Mouse (Mus musculus): ENCODE results near the gene Usp16.
A peak's percentile ranks its signal among the peaks of the same experiment; 100 is the strongest.

The Usp16 gene

GRCm38 (mm10) chr16:87454419-87455179, at the start of gene Usp16:
Gene Usp16 (plus strand): TSS chr16:87454703.
- ATAC-seq (ENCODE audit: insufficient number of reproducible peaks, low FRiP score, low TSS enrichment) = peak; percentile 98

DNA sequence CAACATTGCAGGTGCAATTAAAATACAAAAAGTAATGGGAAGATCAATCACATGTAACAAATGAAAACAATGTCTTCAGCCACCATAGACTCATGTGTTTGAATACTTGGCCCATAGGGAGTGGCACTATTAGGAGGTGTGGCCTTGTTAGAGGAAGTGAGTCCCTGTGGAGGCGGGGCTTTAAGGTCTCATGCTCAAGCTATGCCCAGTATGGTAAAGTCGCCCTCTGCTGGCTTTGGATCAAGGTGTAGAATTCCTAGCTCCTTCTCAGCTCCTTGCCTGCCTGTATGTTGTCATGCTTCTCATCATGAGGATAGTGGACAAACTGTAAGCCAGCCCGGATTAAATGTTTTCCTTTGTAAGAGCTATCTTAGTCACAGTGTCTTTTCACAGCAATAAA, 49.5 kb upstream of the Usp16 start:
- ATAC-seq (ENCODE audit: insufficient number of reproducible peaks, low FRiP score, low TSS enrichment) = no peak

- no peak for ATAC-seq (ENCODE audit: insufficient number of reproducible peaks, low FRiP score, low TSS enrichment)
Observed at GRCm38 (mm10) chr16:87420662-87421061, 33.8 kb upstream of the Usp16 start.

DNA sequence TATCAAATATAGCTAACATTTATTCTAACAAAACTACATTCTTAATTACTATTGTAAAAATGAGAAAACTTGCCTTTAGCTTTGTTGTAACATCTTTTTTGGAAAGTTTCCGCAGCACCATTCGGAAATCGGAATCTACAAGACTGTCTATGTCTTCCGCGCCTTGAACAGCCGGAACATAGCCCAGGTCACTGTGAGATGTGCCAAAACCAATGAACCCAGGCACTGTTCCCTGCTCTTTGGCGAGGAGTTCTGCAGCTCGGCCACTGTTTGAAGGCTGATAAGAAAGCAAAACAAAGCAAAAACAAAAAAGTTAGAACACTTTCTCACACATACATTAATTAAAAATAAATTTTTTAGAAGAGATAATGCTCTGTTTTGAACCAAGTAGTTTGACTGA, 27.0 kb upstream of the Usp16 start:
- no peak for ATAC-seq (ENCODE audit: insufficient number of reproducible peaks, low FRiP score, low TSS enrichment)

DNA sequence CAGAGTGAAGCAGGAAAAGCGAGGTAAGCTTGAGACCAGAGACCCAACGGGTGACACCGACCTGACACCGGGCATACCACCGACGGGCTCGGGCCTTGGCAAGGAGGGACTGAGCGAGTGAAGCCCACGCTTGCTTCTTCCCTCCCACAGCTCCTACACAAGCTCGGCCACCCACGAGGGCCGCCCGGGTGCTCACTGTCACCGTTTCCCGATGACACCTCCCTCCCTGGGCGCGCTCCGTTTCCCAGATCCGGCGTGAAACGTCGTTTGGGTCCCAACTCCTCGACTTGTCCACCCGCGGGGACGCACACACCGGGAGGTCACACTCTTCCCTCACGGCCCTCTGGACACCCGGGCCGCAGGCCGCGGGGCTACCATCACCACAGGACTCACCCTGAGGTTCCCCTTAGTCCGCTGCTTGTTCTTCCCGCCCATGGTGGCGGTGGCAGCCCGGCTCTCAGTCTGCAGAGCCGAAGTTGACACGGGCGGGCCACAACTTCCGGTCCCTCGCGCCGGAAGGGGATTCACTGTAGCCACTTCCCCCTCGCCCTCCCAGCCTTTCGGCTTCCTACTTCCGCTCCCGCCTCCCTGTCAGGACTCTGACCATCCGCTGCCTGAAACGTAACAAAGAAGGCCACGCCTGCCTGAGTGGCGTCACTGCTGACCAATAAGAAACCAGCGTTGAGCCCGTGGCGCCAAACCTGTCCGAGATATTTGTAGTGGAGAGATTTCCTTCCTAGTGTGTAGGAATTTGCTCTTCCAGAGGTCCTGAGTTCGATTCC, 22.3 kb upstream of the Usp16 start, which contains the start of gene Ltn1:
TSS of gene Ltn1 (minus strand) at position 580 of the 782 bp plus-strand sequence.
- ATAC-seq (ENCODE audit: insufficient number of reproducible peaks, low FRiP score, low TSS enrichment) = peak; percentile 100

DNA sequence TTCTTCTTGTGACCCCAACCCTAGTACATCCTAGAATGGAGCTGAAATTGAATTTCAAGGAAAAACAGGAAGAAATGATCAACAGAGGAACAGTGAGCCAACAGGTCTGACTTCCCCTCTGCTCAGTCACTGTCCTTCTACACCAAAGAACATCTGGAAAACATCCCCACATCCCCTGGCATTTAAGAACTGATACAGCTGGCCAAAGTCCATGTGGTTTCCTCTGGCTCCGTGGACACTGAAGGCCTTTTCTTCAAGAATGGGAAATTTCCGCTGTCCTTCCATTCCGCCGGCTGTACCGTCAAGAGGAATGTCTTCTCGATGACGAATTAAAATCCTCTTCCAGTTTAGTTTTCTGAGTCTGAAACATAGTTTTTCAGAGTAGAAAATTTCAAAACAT, 20.2 kb upstream of the Usp16 start:
- no peak for ATAC-seq (ENCODE audit: insufficient number of reproducible peaks, low FRiP score, low TSS enrichment)

- ATAC-seq (ENCODE audit: insufficient number of reproducible peaks, low FRiP score, low TSS enrichment) = no peak
Observed at GRCm38 (mm10) chr16:87434946-87435345, 19.6 kb upstream of the Usp16 start.

GRCm38 (mm10) chr16:87435411-87436205, 18.9 kb upstream of the Usp16 start:
- ATAC-seq (ENCODE audit: insufficient number of reproducible peaks, low FRiP score, low TSS enrichment) = no peak

DNA sequence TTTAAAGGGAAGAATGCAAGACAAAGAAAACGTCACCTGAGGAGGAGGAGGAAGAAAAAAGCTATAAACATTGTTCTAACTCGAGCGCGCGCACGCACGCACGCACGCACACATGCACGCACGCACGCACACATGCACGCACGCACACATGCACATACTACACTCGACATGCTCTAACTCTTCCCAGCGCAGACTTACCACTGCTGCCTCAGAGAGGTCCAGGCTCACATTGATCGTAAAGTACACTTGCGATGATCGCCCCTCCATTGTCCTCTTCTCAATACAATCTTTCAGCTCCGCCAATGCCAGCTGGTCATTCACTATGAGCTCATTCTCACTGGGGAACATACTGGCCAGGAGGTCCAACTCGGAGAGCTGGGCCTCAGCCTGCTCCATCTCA, 17.4 kb upstream of the Usp16 start:
- no peak for ATAC-seq (ENCODE audit: insufficient number of reproducible peaks, low FRiP score, low TSS enrichment)

GRCm38 (mm10) chr16:87438697-87439096, 15.8 kb upstream of the Usp16 start:
- ATAC-seq (ENCODE audit: insufficient number of reproducible peaks, low FRiP score, low TSS enrichment) = no peak

DNA sequence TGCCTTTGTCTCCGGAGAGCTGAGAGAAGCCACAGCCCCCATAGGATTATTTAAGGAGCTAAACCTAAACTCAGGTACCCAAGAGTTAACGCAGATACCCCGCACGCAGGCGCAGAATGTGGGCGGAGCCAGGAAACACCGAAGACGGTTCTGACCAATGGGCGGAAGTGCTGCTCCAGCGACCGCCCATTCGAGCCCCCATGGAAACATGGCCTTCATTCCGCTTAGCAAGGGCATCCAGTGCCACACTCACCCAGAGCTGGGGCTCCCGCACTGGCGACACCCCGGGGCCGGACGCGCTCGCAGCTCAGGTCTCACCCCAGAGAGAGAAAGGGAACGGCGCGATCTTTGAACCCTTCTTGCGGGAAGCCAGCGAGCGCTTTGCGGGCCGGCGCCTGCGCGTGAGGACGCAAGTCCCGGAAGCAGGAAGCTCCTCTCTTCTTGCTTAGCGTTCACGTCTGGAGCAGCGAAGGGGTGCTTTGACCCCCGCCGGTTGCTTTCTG, 14.3 kb upstream of the Usp16 start, which contains the start of gene Rwdd2b:
TSS of gene Rwdd2b (minus strand) at position 390 of the 503 bp plus-strand sequence.
- ATAC-seq (ENCODE audit: insufficient number of reproducible peaks, low FRiP score, low TSS enrichment) = peak; percentile 97

DNA sequence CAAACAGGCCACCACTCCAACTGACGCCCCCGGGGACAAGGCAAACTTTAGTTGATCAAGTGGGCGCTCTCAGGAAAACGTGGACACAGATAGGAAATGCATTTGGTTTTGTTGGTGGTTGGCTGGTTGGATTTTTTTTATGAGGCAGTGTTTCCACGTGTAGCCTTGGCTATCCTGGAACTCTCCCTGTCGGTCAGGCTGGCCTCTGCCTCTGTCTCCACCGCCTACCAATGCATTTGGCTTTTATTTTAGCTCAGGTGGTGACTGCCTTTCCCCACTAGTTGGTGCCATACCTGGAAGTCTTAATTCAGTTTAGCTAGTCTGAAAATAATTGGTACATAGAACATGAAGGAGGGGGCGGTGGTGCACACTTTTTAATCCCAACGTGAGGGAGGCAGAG, 13.4 kb upstream of the Usp16 start:
- ATAC-seq (ENCODE audit: insufficient number of reproducible peaks, low FRiP score, low TSS enrichment) = peak; percentile 53

DNA sequence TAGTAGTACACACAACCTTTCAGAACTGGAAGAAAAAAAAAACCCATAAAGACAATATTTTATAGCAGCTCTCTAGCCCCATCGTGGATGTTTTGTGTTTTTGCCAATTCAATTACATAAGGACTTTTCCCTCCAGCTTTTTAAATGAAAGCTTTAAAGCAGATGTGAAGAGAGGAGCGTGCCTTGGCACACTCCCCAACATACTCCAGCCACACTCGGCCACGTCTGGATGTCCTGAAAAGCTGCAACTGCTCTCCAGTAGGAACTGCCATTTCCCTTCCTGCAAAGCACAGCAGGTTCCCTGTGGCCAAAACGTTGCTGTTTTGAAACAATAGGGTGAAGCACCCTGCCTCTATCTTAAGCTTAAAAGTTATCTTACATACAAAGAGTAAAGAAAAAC, 12.2 kb upstream of the Usp16 start:
- ATAC-seq (ENCODE audit: insufficient number of reproducible peaks, low FRiP score, low TSS enrichment) = no peak

- ATAC-seq (ENCODE audit: insufficient number of reproducible peaks, low FRiP score, low TSS enrichment) = no peak
Observed at GRCm38 (mm10) chr16:87443245-87443644, 11.3 kb upstream of the Usp16 start.

DNA sequence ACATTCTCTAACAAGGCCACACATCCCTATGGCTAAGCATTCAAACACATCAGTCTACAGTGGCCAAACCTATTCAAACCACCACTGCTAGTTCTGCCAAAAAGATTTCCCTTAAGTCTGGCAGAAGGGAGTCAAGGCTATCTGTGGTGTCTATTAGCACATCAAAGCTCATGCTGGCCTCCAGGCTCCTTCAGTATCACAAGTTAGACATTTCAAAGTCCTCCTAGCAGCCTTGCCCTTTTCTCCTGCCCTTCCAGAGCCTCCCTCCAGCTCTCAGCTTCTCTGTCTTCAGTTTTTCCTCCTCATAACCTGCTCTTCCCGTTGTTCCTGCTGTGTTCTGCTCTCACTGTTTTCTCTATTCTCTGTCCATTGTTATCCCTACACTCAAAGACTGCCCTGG, 10.4 kb upstream of the Usp16 start:
- ATAC-seq (ENCODE audit: insufficient number of reproducible peaks, low FRiP score, low TSS enrichment) = no peak

DNA sequence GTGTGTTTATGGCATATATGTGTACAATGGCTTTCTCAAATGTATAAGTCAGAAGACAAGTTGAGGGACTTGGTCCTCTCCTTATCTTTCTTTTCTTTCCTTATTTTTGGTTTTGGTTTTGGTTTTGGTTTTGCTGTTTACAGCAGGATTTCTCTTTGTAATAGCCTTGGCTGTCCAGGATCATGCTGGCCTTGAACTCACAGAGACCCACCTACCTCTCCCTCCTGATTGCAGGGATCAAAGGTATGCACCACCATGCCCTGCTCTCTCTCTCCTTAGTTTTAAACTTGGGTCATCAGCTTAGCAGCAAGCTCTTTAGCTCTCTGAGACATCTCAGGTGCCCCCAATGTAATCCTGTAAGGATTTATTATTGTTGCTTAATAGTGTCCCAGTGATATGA, 9.4 kb upstream of the Usp16 start:
- ATAC-seq (ENCODE audit: insufficient number of reproducible peaks, low FRiP score, low TSS enrichment) = no peak

- no peak for ATAC-seq (ENCODE audit: insufficient number of reproducible peaks, low FRiP score, low TSS enrichment)
Observed at GRCm38 (mm10) chr16:87445528-87445927, 9.0 kb upstream of the Usp16 start.

GRCm38 (mm10) chr16:87453226-87453625, 1.3 kb upstream of the Usp16 start:
- ATAC-seq (ENCODE audit: insufficient number of reproducible peaks, low FRiP score, low TSS enrichment) = no peak

DNA sequence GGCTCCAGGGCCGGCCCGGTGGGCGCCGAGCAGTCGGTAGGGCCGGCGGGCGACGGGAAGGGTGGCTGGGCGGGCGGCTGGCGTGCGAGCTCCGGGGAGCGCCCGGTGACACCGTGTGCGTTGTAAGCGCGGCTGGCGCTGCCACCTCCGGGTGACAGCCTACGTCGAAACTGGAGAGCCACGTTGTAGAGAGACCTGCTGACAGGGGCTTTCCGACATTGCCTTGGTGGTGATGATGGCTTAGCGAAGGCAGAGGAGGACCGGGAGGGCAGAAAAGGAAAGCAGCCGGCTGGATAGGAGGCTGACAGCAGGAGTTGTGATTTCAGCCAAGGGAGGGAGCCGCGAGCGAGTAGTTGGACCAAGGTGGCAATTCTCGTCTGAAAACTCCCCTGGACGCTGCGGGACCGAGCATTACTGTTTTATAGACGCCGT, 693 bp downstream of the Usp16 start:
- ATAC-seq (ENCODE audit: insufficient number of reproducible peaks, low FRiP score, low TSS enrichment) = no peak; the same call in 1 of the 2 replicates

DNA sequence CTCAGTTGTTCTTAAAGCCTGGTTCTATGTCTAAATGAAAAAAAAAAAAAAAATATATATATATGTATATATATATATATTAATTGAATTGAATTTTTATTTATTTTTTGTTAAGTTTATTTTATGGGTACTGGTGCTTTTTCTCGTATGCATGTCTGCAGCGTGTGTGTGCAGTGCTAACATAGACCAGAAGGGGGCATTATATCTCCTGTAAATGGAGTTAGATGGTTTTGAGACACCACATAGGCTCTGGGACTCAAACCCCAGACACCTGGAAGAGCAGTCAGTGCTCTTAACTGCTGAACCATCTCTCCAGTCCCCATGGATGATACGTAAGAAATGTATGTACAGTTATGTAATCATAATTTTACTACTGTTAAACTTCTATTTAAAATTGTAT, 4.2 kb downstream of the Usp16 start:
- no peak for ATAC-seq (ENCODE audit: insufficient number of reproducible peaks, low FRiP score, low TSS enrichment)

DNA sequence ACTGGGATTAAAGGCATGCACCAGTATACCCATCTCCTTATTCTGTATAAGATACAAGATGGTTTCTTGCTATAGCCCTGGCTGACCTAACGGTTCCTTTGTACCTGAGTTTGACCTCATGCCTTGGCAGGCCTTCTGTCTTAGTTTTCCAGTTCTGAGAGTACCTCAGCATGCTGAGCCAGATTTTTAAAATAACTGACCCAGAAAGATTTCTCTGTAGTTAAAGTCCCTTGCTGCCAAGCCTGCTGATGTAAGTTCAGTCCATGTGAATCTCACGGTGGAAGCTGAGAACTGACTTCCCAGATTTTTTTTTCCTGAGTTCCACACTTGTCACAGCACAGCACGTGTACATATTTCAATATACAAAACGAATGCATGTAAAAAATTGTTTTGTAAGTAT, 16.1 kb downstream of the Usp16 start:
- ATAC-seq (ENCODE audit: insufficient number of reproducible peaks, low FRiP score, low TSS enrichment) = no peak

Measured in cerebellum, adult (tissue).